Mouse (Mus musculus) myocyte (in vitro differentiated cells): ENCODE measurements around the gene Elovl3.

Experiments
- MAX ChIP-seq: IDR thresholded peaks from one replicate; pipeline ENCODE4 v1.6.1; 2011; ENCODE audit warnings: low read depth, mild to moderate bottlenecking, control low read depth
- POLR2A ChIP-seq: IDR thresholded peaks from one replicate; pipeline ENCODE4 v1.6.1; 2011; ENCODE audit warnings: low read depth, mild to moderate bottlenecking, control low read depth, moderate library complexity; ENCODE audit not compliant: insufficient read length
- POLR2AphosphoS2 ChIP-seq: IDR thresholded peaks from one replicate; pipeline ENCODE4 v1.6.1; 2011; ENCODE audit warnings: low read depth, control low read depth; ENCODE audit not compliant: insufficient read length
- REST ChIP-seq: IDR thresholded peaks from one replicate; pipeline ENCODE4 v1.6.1; 2011; ENCODE audit warnings: mild to moderate bottlenecking, control low read depth, moderate library complexity; ENCODE audit not compliant: insufficient read depth, insufficient read length
- TCF3 ChIP-seq: IDR thresholded peaks from one replicate; pipeline ENCODE4 v1.6.1; 2011; ENCODE audit warnings: low read depth, control low read depth; ENCODE audit not compliant: insufficient read length
- USF1 ChIP-seq: IDR thresholded peaks from one replicate; pipeline ENCODE4 v1.6.1; 2011; ENCODE audit warnings: low read depth, mild to moderate bottlenecking, control low read depth, moderate library complexity

DNA sequence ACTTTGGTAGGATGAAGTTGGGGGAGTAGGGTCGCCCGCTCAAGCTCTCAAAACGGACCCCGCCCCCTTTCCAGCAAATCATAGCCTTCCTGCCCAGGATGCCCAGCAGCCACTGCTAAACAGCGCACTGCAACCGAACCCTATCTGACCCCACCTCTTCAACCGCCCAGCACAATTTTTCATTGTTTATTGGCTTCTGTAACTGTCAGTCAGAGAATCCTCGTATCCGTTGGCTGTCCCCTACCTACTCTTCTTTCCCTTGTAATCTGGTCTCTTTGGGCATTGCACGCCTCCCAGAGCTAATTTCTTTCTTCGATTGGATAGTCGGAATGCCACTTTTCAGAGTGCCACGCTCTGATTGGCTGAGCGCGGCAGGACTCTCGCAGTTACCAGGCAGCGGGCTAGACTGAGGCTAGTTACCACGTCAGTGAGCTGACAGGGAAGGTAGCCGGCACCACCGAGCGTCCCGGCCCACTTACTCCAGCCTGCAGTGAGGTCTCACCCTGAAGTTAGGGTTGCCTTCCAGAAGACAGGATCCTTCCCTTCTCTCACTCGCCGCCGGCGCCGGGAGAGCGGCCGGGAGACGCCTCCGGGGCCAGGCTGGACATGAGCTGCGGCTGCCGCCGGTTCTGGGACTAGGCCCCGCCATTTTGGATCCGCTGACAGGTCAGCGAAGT lies 20.6 kb downstream of the Elovl3 start, which contains the start of gene Gbf1:
- TF ChIP-seq USF1, result no peak
- no peak for TF ChIP-seq TCF3
- TF ChIP-seq POLR2A, result peak; percentile 95
- peak; percentile 94 for TF ChIP-seq POLR2AphosphoS2
- no peak for TF ChIP-seq MAX
- no peak for TF ChIP-seq REST
